Mouse (Mus musculus) thymus, adult 2 months (tissue): ENCODE measurements around the gene Ccna2.

Experiments used
- CTCF ChIP-seq: fragments of 200-500 bp; IDR thresholded peaks from 2 replicates; pipeline ENCODE4 v1.5.1; 2012; ENCODE audit warnings: mild to moderate bottlenecking, control low read depth, low read length, moderate library complexity, borderline replicate concordance; ENCODE audit not compliant: control insufficient read depth, poor library complexity, insufficient read depth; ENCODE audit errors: extremely low read depth
- POLR2A ChIP-seq: fragments of 200-500 bp; IDR thresholded peaks from 2 replicates; pipeline ENCODE4 v1.6.1; 2012; ENCODE audit warnings: mild to moderate bottlenecking, low read length, control low read depth, moderate library complexity; ENCODE audit not compliant: control insufficient read depth, poor library complexity, insufficient read depth; ENCODE audit errors: extremely low read depth

GRCm38 (mm10) chr3:36557601-36558000, 14.3 kb downstream of the Ccna2 start:
- TF ChIP-seq CTCF = no peak
- TF ChIP-seq POLR2A = no peak
